Mouse (Mus musculus) kidney, embryonic 14.5 days (tissue): Measurements from ENCODE around the gene Rela. TPM values are rescaled to one million over a fixed set of nuclear protein-coding genes. Genes with fewer than 3 reads are reported as not detected.

Source experiments
- ATAC-seq: fragments of 200-750 bp; cut with Nextera tagmentation; 2 replicates; pipeline ENCODE4 v1.8.0; 2017; ENCODE audit warnings: moderate number of reproducible peaks, mild to moderate bottlenecking, moderate TSS enrichment, moderate library complexity; ENCODE audit not compliant: low FRiP score, low TSS enrichment
- H3K27ac ChIP-seq: fragments of 300-500 bp; sonication (generic); 2 replicates; pipeline ENCODE4 v1.5.1; 2014; ENCODE audit warnings: low read depth, mild to moderate bottlenecking, low read length, moderate library complexity, mixed read lengths
- H3K27me3 ChIP-seq: fragments of 300-500 bp; sonication (generic); 2 replicates; pipeline ENCODE4 v1.6.1; 2014; ENCODE audit warnings: mild to moderate bottlenecking, low read length; ENCODE audit not compliant: control insufficient read depth, insufficient read depth
- H3K36me3 ChIP-seq: fragments of 300-500 bp; sonication (generic); 2 replicates; pipeline ENCODE4 v1.6.1; 2014; ENCODE audit warnings: low read length, mixed read lengths; ENCODE audit not compliant: control insufficient read depth, insufficient read depth
- H3K4me1 ChIP-seq: fragments of 300-500 bp; sonication (generic); 2 replicates; pipeline ENCODE4 v1.6.1; 2014; ENCODE audit warnings: low read length, mixed read lengths; ENCODE audit not compliant: control insufficient read depth, insufficient read depth
- H3K4me2 ChIP-seq: fragments of 300-500 bp; sonication (generic); replicated peaks from 2 replicates; pipeline ENCODE4 v1.6.1; 2014; ENCODE audit warnings: low read depth, mild to moderate bottlenecking, low read length
- H3K4me3 ChIP-seq: fragments of 300-500 bp; sonication (generic); 2 replicates; pipeline ENCODE4 v1.5.1; 2014; ENCODE audit warnings: mild to moderate bottlenecking, low read length
- H3K9ac ChIP-seq: fragments of 300-500 bp; sonication (generic); 2 replicates; pipeline ENCODE4 v1.6.1; 2014; ENCODE audit warnings: low read depth, mild to moderate bottlenecking, low read length, moderate library complexity
- H3K9me3 ChIP-seq: fragments of 300-500 bp; sonication (generic); 2 replicates; pipeline ENCODE4 v1.6.1; 2016; ENCODE audit warnings: low read length; ENCODE audit not compliant: control insufficient read depth
- WGBS: fragments of 180-500 bp; shearing (Covaris S2); extraction: QIAGEN DNeasy Blood & Tissue Kit; methylation state at CpG from one replicate; pipeline ENCODE4 v1.1.7; 2014; 5-methylcytosine and 5-hydroxymethylcytosine counted together
- polyA plus RNA-seq: library from polyadenylated mRNA; unstranded; fragments of >200 nt; fragmentation: Nextera tagmentation; extraction: Ambion mirVana; gene quantifications from 2 replicates; pipeline ENCODE4 v1.2.1, GENCODE M21; 2014

The Rela gene
- 42.4 and 49.8 TPM in 2 replicates for polyA plus RNA-seq

GRCm38 (mm10) chr19:5637069-5638047 is at the start of gene Rela:
Gene Rela, plus strand, starts transcription at chr19:5637483.
- H3K27ac ChIP-seq, result peak within 1 kb of the TSS; percentile 86
- peaks cover 34% of the 10 kb centered on the region for H3K36me3 ChIP-seq
- peak within 1 kb of the TSS; percentile 70 for H3K4me3 ChIP-seq
- H3K4me2 ChIP-seq, result peak within 1 kb of the TSS; percentile 87
- H3K4me1 ChIP-seq, result peaks cover 12% of the 10 kb centered on the region
- ATAC-seq, result peak; percentile 91
- H3K9me3 ChIP-seq, result no peaks in the 10 kb centered on the region
- peak within 1 kb of the TSS; percentile 76 for H3K9ac ChIP-seq
- H3K27me3 ChIP-seq, result no peaks in the 10 kb centered on the region
- under 1% methylated on average over 104 of the region's 109 CpGs for WGBS

- Histone ChIP-seq H3K4me2 (no peak overlapping the region), H3K9me3 (no peaks in the 10 kb centered on the region), H3K9ac (no peak overlapping the region), H3K27ac (no peak overlapping the region), H3K27me3 (no peaks in the 10 kb centered on the region), H3K4me3 (no peak overlapping the region), H3K36me3 (no peaks in the 10 kb centered on the region), H3K4me1 (no peaks in the 10 kb centered on the region)
- WGBS, result 70% methylated on average over 9 of the region's 9 CpGs
- no peak for ATAC-seq
Measured at GRCm38 (mm10) chr19:5589159-5589558, 48.1 kb upstream of the Rela start.

- no peaks in the 10 kb centered on the region for H3K36me3 ChIP-seq
- H3K27ac ChIP-seq, result no peak overlapping the region
- H3K4me2 ChIP-seq, result no peak overlapping the region
- WGBS, result 87% methylated on average over 6 of the region's 6 CpGs
- H3K9me3 ChIP-seq, result no peaks in the 10 kb centered on the region
- no peak overlapping the region for H3K9ac ChIP-seq
- H3K4me1 ChIP-seq, result no peaks in the 10 kb centered on the region
- no peak for ATAC-seq
- no peak overlapping the region for H3K4me3 ChIP-seq
- H3K27me3 ChIP-seq, result no peaks in the 10 kb centered on the region
Measured at GRCm38 (mm10) chr19:5591888-5592287, 45.4 kb upstream of the Rela start.

GRCm38 (mm10) chr19:5599224-5599623 is 38.1 kb upstream of the Rela start:
- Histone ChIP-seq H3K27me3 (no peaks in the 10 kb centered on the region), H3K4me1 (peaks cover 10% of the 10 kb centered on the region), H3K9ac (no peak overlapping the region), H3K9me3 (no peaks in the 10 kb centered on the region), H3K27ac (no peak overlapping the region), H3K4me3 (no peak overlapping the region), H3K4me2 (no peak overlapping the region), H3K36me3 (peaks cover 15% of the 10 kb centered on the region)
- no peak for ATAC-seq
- WGBS, result 78% methylated on average over 4 of the region's 4 CpGs

- under 1% methylated on average over 64 of the region's 64 CpGs for WGBS
- Histone ChIP-seq H3K9ac (peak within 1 kb of the TSS; percentile 98), H3K4me3 (peak within 1 kb of the TSS; percentile 95), H3K36me3 (peaks cover 42% of the 10 kb centered on the region), H3K4me1 (peaks cover 10% of the 10 kb centered on the region), H3K27ac (peak within 1 kb of the TSS; percentile 89), H3K4me2 (peak within 1 kb of the TSS; percentile 86), H3K9me3 (no peaks in the 10 kb centered on the region), H3K27me3 (no peaks in the 10 kb centered on the region)
- peak; percentile 82 for ATAC-seq
Measured at GRCm38 (mm10) chr19:5601752-5602541, 35.3 kb upstream of the Rela start, which contains the start of gene Rnaseh2c. Gene Rnaseh2c, plus strand, starts transcription at chr19:5601873.

- H3K9me3 ChIP-seq, result no peaks in the 10 kb centered on the region
- no peak overlapping the region for H3K9ac ChIP-seq
- peaks cover 59% of the 10 kb centered on the region for H3K36me3 ChIP-seq
- no peaks in the 10 kb centered on the region for H3K27me3 ChIP-seq
- H3K4me1 ChIP-seq, result peaks cover 11% of the 10 kb centered on the region
- WGBS, result 88% methylated on average over 7 of the region's 7 CpGs
- ATAC-seq, result no peak
- no peak overlapping the region for H3K27ac ChIP-seq
- no peak overlapping the region for H3K4me3 ChIP-seq
- no peak overlapping the region for H3K4me2 ChIP-seq
Measured at GRCm38 (mm10) chr19:5603664-5604063, 33.6 kb upstream of the Rela start.

- no peaks in the 10 kb centered on the region for H3K27me3 ChIP-seq
- WGBS, result 94% methylated on average over 7 of the region's 7 CpGs
- H3K9ac ChIP-seq, result no peak overlapping the region
- peaks cover 63% of the 10 kb centered on the region for H3K36me3 ChIP-seq
- ATAC-seq, result no peak
- no peaks in the 10 kb centered on the region for H3K9me3 ChIP-seq
- H3K4me3 ChIP-seq, result no peak overlapping the region
- H3K4me1 ChIP-seq, result peaks cover 19% of the 10 kb centered on the region
- H3K4me2 ChIP-seq, result no peak overlapping the region
- H3K27ac ChIP-seq, result no peak overlapping the region
Measured at GRCm38 (mm10) chr19:5605126-5605525, 32.2 kb upstream of the Rela start.

GRCm38 (mm10) chr19:5606196-5606595 is 31.1 kb upstream of the Rela start:
- Histone ChIP-seq H3K4me2 (no peak overlapping the region), H3K9ac (no peak overlapping the region), H3K4me1 (peaks cover 24% of the 10 kb centered on the region), H3K9me3 (no peaks in the 10 kb centered on the region), H3K27ac (no peak overlapping the region), H3K4me3 (no peak overlapping the region), H3K36me3 (peaks cover 63% of the 10 kb centered on the region), H3K27me3 (no peaks in the 10 kb centered on the region)
- WGBS, result 85% methylated on average over 8 of the region's 8 CpGs
- ATAC-seq, result no peak
